Mouse (Mus musculus) bone marrow macrophage, adult 2 months (primary cell): ENCODE data around the gene Trappc13. TPM values are rescaled to one million over a fixed set of nuclear protein-coding genes. Genes with fewer than 3 reads are reported as not detected.

Experiments used
- H3K27ac ChIP-seq: 2 replicates; pipeline ENCODE4 v1.5.1; 2012; ENCODE audit warnings: low read depth, low read length; ENCODE audit not compliant: insufficient read depth
- H3K4me1 ChIP-seq: 2 replicates; pipeline ENCODE4 v1.6.1; 2012; ENCODE audit warnings: low read length; ENCODE audit not compliant: control insufficient read depth, insufficient read depth
- H3K4me3 ChIP-seq: 2 replicates; pipeline ENCODE4 v1.5.1; 2012; ENCODE audit warnings: mild to moderate bottlenecking, low read length, moderate library complexity; ENCODE audit not compliant: insufficient read depth
- CTCF ChIP-seq: IDR thresholded peaks from 2 replicates; pipeline ENCODE4 v1.5.1; 2012; ENCODE audit warnings: low read depth, mild to moderate bottlenecking, low read length, moderate library complexity
- POLR2A ChIP-seq: IDR thresholded peaks from 2 replicates; pipeline ENCODE4 v1.6.1; 2012; ENCODE audit warnings: mild to moderate bottlenecking, low read depth, low read length, borderline replicate concordance
- polyA plus RNA-seq: library from polyadenylated mRNA; stranded (reverse); fragments of >200 nt; gene quantifications from 2 replicates; pipeline ENCODE4 v1.2.4, GENCODE M21; 2012; ENCODE audit not compliant: missing spikeins, insufficient read depth, insufficient read length

Gene Trappc13
- polyA plus RNA-seq, 1 experiment, result 33.0 TPM

GRCm38 (mm10) chr13:104108651-104109287 is 69.5 kb downstream of the Trappc13 start:
- no peak for TF ChIP-seq POLR2A
- no peak for TF ChIP-seq CTCF
- Histone ChIP-seq H3K4me3 (peak overlapping the region; percentile 76), H3K27ac (peak overlapping the region; percentile 27), H3K4me1 (peaks cover 3% of the 10 kb centered on the region; the same call in 1 of the 2 replicates)

GRCm38 (mm10) chr13:104101606-104102235 is 76.5 kb downstream of the Trappc13 start:
- TF ChIP-seq POLR2A (no peak), CTCF (no peak)
- Histone ChIP-seq H3K4me1 (no peaks in the 10 kb centered on the region), H3K4me3 (no peak overlapping the region), H3K27ac (no peak overlapping the region)

- Histone ChIP-seq H3K4me3 (no peak overlapping the region), H3K27ac (no peak overlapping the region), H3K4me1 (peaks cover 8% of the 10 kb centered on the region)
- TF ChIP-seq POLR2A (no peak), CTCF (no peak)
Measured at GRCm38 (mm10) chr13:104100416-104100815, 77.9 kb downstream of the Trappc13 start.

GRCm38 (mm10) chr13:104097190-104097589 is 81.1 kb downstream of the Trappc13 start:
- Histone ChIP-seq H3K4me1 (peaks cover 20% of the 10 kb centered on the region), H3K4me3 (no peak overlapping the region), H3K27ac (no peak overlapping the region)
- TF ChIP-seq POLR2A (no peak), CTCF (no peak)

- no peak overlapping the region for H3K4me3 ChIP-seq
- TF ChIP-seq CTCF (no peak), POLR2A (no peak)
- peaks cover 20% of the 10 kb centered on the region for H3K4me1 ChIP-seq
Measured at GRCm38 (mm10) chr13:104095955-104096354, 82.3 kb downstream of the Trappc13 start.

GRCm38 (mm10) chr13:104094531-104095385 is 83.5 kb downstream of the Trappc13 start:
- Histone ChIP-seq H3K4me3 (0 out of 2 replicates have a peak overlapping the region, but pooled peaks have one; percentile 3), H3K4me1 (peaks cover 20% of the 10 kb centered on the region), H3K27ac (peak overlapping the region; percentile 18)
- TF ChIP-seq POLR2A (no peak), CTCF (no peak)

More at GRCm38 (mm10) chr13:104095955-104096354, 82.3 kb downstream of the Trappc13 start:
- H3K27ac ChIP-seq, result no peak overlapping the region

Other genes with a start within 250 kb of the Trappc13 start
- 18.7 and 26.0 TPM in 2 replicates for gene Nln, start 68.9 kb downstream of the Trappc13 start, polyA plus RNA-seq
- 2.0 and 2.7 TPM in 2 replicates for gene Sgtb, start 68.7 kb downstream of the Trappc13 start, polyA plus RNA-seq
- 10.9 and 12.3 TPM in 2 replicates for gene Trim23, start 328 bp upstream of the Trappc13 start, polyA plus RNA-seq
- gene Cenpk, start 50.1 kb upstream of the Trappc13 start, polyA plus RNA-seq, result 9.6 and 9.8 TPM in 2 replicates
- 18.1 and 19.9 TPM in 2 replicates for gene Ppwd1, start 50.4 kb upstream of the Trappc13 start, polyA plus RNA-seq
- 0.74 and 1.1 TPM in 2 replicates for gene Adamts6, start 109.4 kb upstream of the Trappc13 start, polyA plus RNA-seq